Comparison of ENCODE assay signal across 9 mouse cellular contexts in the genomic region with DNA sequence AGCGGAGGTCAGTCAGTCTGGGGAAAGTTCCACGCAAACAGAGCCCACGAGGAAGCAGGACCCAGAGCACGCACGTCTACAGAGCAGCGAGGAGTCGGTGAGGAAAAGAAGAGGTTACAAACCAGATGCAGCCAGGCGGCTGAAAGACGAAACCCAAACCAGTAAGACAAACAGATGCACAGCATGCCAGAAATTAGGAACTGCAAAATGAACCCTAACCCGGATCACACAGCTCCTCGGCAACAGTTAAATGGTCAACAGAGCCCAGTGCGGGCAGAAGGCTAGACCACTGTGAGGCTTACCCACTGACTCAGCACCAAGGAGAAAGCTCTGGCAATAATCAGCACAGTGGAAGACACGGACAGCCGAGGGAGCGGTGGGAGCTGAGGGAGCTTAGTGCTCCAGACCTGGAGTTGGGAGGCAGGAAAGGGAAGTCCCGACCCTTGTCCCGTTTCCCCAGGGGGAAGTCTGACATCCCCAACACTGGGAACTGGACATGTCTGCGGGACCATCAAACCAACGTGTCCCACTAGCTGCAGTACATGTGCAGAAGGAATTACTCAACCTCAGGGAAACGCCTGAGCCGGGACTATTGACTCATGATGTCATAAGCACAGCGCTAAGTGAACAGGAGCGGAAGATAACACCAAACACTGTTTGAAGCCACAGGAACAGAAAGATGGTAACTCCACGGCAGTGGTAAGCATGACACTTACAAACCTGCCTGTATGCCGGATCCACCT. TPM values are rescaled to one million over a fixed set of nuclear protein-coding genes. Genes with fewer than 3 reads are reported as not detected.
DNase-seq lines count a peak whose midpoint lies in the region; ATAC-seq lines count a peak whose summit lies in the region.
"Had no signal": no experiment of that assay in that cellular context is flagged by ENCODE, and none has a peak within 500 bp of the region (broad histone marks: within the 10 kb centered on the region; RNA-seq: fewer than 3 reads in every experiment).

No protein-coding gene starts in this region.

- peak overlapping the region; percentile 37; the same call in 1 of the 2 replicates for H3K9ac ChIP-seq in kidney, embryonic 14.5 days (ENCODE audit: low read depth, low read length)
- H3K9ac ChIP-seq in embryonic facial prominence, embryonic 13.5 days: peak overlapping the region; percentile 60

- no peaks in the 10 kb centered on the region for H3K27me3 ChIP-seq in kidney, embryonic 14.5 days (ENCODE audit: control insufficient read depth, insufficient read depth, low read length)
- no peaks in the 10 kb centered on the region for H3K27me3 ChIP-seq in embryonic facial prominence, embryonic 13.5 days
- H3K27me3 ChIP-seq in megakaryocyte, embryonic 14.5 days (replicated peaks): no peaks in the 10 kb centered on the region

- no peaks in the 10 kb centered on the region for H3K9me3 ChIP-seq in kidney, embryonic 14.5 days (ENCODE audit: control insufficient read depth, low read length)
- H3K9me3 ChIP-seq in embryonic facial prominence, embryonic 13.5 days: no peaks in the 10 kb centered on the region
- H3K9me3 ChIP-seq in megakaryocyte, embryonic 14.5 days: no peaks in the 10 kb centered on the region

- peaks cover 68% of the 10 kb centered on the region for H3K36me3 ChIP-seq in kidney, embryonic 14.5 days (ENCODE audit: control insufficient read depth, insufficient read depth, low read length)
- H3K36me3 ChIP-seq in embryonic facial prominence, embryonic 13.5 days: peaks cover 70% of the 10 kb centered on the region
- peaks cover 93% of the 10 kb centered on the region for H3K36me3 ChIP-seq in megakaryocyte, embryonic 14.5 days (replicated peaks; ENCODE audit: low read length)

- peaks cover 49% of the 10 kb centered on the region for H3K4me1 ChIP-seq in kidney, embryonic 14.5 days (ENCODE audit: control insufficient read depth, insufficient read depth, low read length)
- peaks cover 80% of the 10 kb centered on the region for H3K4me1 ChIP-seq in embryonic facial prominence, embryonic 13.5 days
- peaks cover 76% of the 10 kb centered on the region for H3K4me1 ChIP-seq in megakaryocyte, embryonic 14.5 days

- no peak overlapping the region for H3K4me3 ChIP-seq in kidney, embryonic 14.5 days (ENCODE audit: low read length)
- no peak overlapping the region for H3K4me3 ChIP-seq in embryonic facial prominence, embryonic 13.5 days
- H3K4me3 ChIP-seq in megakaryocyte, embryonic 14.5 days (replicated peaks): peak overlapping the region; percentile 88
- H3K4me3 ChIP-seq: erythroblast, embryonic 14.5 days had no signal

- no peak for DNase-seq in kidney, adult 11 months
- DNase-seq in kidney, postnatal 4 days: peak; percentile 32 to 52
- DNase-seq in layer of hippocampus, postnatal 14 days (ENCODE audit: low spot score in 2 of 2): no peak
- no peak for DNase-seq in thymus, postnatal 10 days (ENCODE audit: low spot score in 2 of 2)
- no peak for DNase-seq in urinary bladder, adult 2 months (ENCODE audit: low spot score)

- peak overlapping the region; percentile 87; the same call in 1 of the 2 replicates for H3K27ac ChIP-seq in kidney, embryonic 14.5 days (ENCODE audit: low read depth, low read length)
- peak overlapping the region; percentile 97 for H3K27ac ChIP-seq in embryonic facial prominence, embryonic 13.5 days

- no peak overlapping the region for H3K4me2 ChIP-seq in kidney, embryonic 14.5 days (replicated peaks; ENCODE audit: low read depth, low read length)
- H3K4me2 ChIP-seq in embryonic facial prominence, embryonic 13.5 days: peak overlapping the region; percentile 46

- 58% methylated on average over 25 of the region's 25 CpGs for WGBS in kidney, embryonic 14.5 days
- WGBS in embryonic facial prominence, embryonic 13.5 days: 36% methylated on average over 25 of the region's 25 CpGs

- ATAC-seq in kidney, embryonic 14.5 days (ENCODE audit: low FRiP score, low TSS enrichment): no peak
- ATAC-seq in embryonic facial prominence, embryonic 13.5 days (ENCODE audit: insufficient number of reproducible peaks, insufficient read depth, low FRiP score, low TSS enrichment, low read depth): no peak

RNA-seq across cellular contexts. Expression of gene Kctd10, which starts 8.4 kb away (rescaled TPM):
- 50.7 and 86.2 TPM in 2 replicates for polyA plus RNA-seq in kidney, embryonic 14.5 days (2014; fragmentation: Nextera tagmentation; extraction: Ambion mirVana)
- 108 and 110 TPM in 2 replicates for polyA plus RNA-seq in embryonic facial prominence, embryonic 13.5 days (2015; fragmentation: Nextera tagmentation; extraction: Ambion mirVana)
- polyA plus RNA-seq in megakaryocyte, embryonic 14.5 days (2012; ENCODE audit: insufficient read depth, low replicate concordance): 40.6 and 61.8 TPM in 2 replicates
- 10 to 100 TPM; 37.6 to 41.4 TPM for total RNA-seq in layer of hippocampus, postnatal 14 days (2021)
- 134 and 142 TPM in 2 replicates for polyA plus RNA-seq in urinary bladder, adult 2 months (2012; rRNA removed)

RNA-seq across cellular contexts. Expression of gene Ube3b, which starts 8.5 kb away (rescaled TPM):
- 30.5 and 55.2 TPM in 2 replicates for polyA plus RNA-seq in kidney, embryonic 14.5 days (2014; fragmentation: Nextera tagmentation; extraction: Ambion mirVana)
- 41.4 and 43.4 TPM in 2 replicates for polyA plus RNA-seq in embryonic facial prominence, embryonic 13.5 days (2015; fragmentation: Nextera tagmentation; extraction: Ambion mirVana)
- polyA plus RNA-seq in megakaryocyte, embryonic 14.5 days (2012; ENCODE audit: insufficient read depth, low replicate concordance): 32.0 and 53.9 TPM in 2 replicates
- 10 to 100 TPM; 72.6 to 85.0 TPM for total RNA-seq in layer of hippocampus, postnatal 14 days (2021)
- 35.2 and 38.5 TPM in 2 replicates for polyA plus RNA-seq in urinary bladder, adult 2 months (2012; rRNA removed)

Comparison
In these comparisons a context has a peak if more than half of its experiments do, and no peak if none do; other contexts are left out.
1. DNase-seq: peak in kidney, postnatal 4 days (2 of 2); none in kidney, adult 11 months (single experiment), layer of hippocampus, postnatal 14 days (0 of 2), thymus, postnatal 10 days (0 of 2) and urinary bladder, adult 2 months (single experiment).